Comparison of ENCODE assay signal across 32 mouse cellular contexts in the genomic region with DNA sequence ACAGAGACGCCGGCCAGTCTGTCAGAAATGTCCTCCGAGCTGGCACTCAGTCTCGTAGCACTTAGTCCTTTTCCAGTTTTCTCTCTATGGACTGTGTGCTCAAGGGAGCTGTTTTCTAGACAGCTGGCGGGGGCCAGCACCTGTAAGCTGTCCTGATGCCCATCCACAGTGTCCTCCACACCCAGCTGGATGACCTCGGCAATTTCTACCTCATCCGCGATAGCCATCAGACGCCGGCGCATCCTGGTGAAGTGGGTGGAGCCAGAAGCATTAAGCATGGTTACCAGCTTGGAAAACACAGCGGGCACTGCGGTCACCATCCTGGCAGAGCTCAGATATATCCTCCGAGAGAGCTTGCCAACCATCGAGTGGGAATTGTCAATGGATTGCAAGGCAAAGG.
"Had no signal": no experiment of that assay in that cellular context is flagged by ENCODE, and none has a peak within 500 bp of the region (broad histone marks: within the 10 kb centered on the region; RNA-seq: fewer than 3 reads in every experiment).

No protein-coding gene starts in this region.

- H3K4me1 ChIP-seq: limb, embryonic 10.5 days; limb, embryonic 12.5 days; limb, embryonic 13.5 days; limb, embryonic 15.5 days; liver, embryonic 12.5 days; liver, embryonic 13.5 days; liver, embryonic 15.5 days; lung, embryonic 15.5 days; megakaryocyte, embryonic 14.5 days; midbrain, embryonic 10.5 days; midbrain, embryonic 12.5 days; midbrain, embryonic 13.5 days; midbrain, embryonic 15.5 days; neural tube, embryonic 12.5 days had no signal

- H3K27me3 ChIP-seq: limb, embryonic 12.5 days; limb, embryonic 13.5 days; limb, embryonic 15.5 days; liver, embryonic 12.5 days; liver, embryonic 13.5 days; liver, embryonic 15.5 days; lung, embryonic 15.5 days; megakaryocyte, embryonic 14.5 days; midbrain, embryonic 12.5 days; midbrain, embryonic 13.5 days; midbrain, embryonic 15.5 days; neural tube, embryonic 12.5 days had no signal

- DNase-seq: left cerebral cortex, postnatal 4 days; liver; liver, embryonic 13.5 days; liver, postnatal 0 days; lung, adult 18-20 months; lung, adult 2 months; lung, embryonic 14.5 days; lung, postnatal 10 days; lung, postnatal 14 days; lung, postnatal 36 days; lung, postnatal 4 days; midbrain, embryonic 14.5 days had no signal

- H3K9me3 ChIP-seq: limb, embryonic 10.5 days; limb, embryonic 13.5 days; limb, embryonic 15.5 days; liver, embryonic 12.5 days; liver, embryonic 13.5 days; liver, embryonic 15.5 days; lung, embryonic 15.5 days; midbrain, embryonic 10.5 days; midbrain, embryonic 12.5 days; midbrain, embryonic 13.5 days; midbrain, embryonic 15.5 days; neural tube, embryonic 12.5 days had no signal

- H3K27ac ChIP-seq: limb, embryonic 10.5 days; limb, embryonic 12.5 days; limb, embryonic 13.5 days; limb, embryonic 15.5 days; liver, embryonic 12.5 days; liver, embryonic 13.5 days; liver, embryonic 14.5 days; liver, embryonic 15.5 days; lung, embryonic 15.5 days; macrophage; midbrain, embryonic 10.5 days; midbrain, embryonic 12.5 days; midbrain, embryonic 13.5 days; midbrain, embryonic 15.5 days; neural tube, embryonic 12.5 days had no signal

- H3K4me3 ChIP-seq: limb, embryonic 10.5 days; limb, embryonic 12.5 days; limb, embryonic 13.5 days; limb, embryonic 15.5 days; liver, embryonic 12.5 days; liver, embryonic 13.5 days; liver, embryonic 15.5 days; lung, embryonic 15.5 days; megakaryocyte, embryonic 14.5 days; midbrain, embryonic 10.5 days; midbrain, embryonic 12.5 days; midbrain, embryonic 13.5 days; midbrain, embryonic 15.5 days; myocyte; neural tube, embryonic 12.5 days had no signal

- ATAC-seq: liver, embryonic 12.5 days; liver, postnatal 0 days; lung, postnatal 0 days; midbrain, embryonic 13.5 days; midbrain, embryonic 15.5 days; midbrain, embryonic 16.5 days had no signal

- H3K4me2 ChIP-seq: limb, embryonic 12.5 days; limb, embryonic 13.5 days; limb, embryonic 15.5 days; liver, embryonic 11.5 days; liver, embryonic 12.5 days; liver, embryonic 13.5 days; liver, embryonic 15.5 days; lung, embryonic 14.5 days; lung, embryonic 15.5 days; midbrain, embryonic 11.5 days; midbrain, embryonic 12.5 days; midbrain, embryonic 13.5 days; midbrain, embryonic 15.5 days; neural tube, embryonic 12.5 days had no signal

- H3K9ac ChIP-seq: limb, embryonic 12.5 days; limb, embryonic 13.5 days; limb, embryonic 15.5 days; liver, embryonic 12.5 days; liver, embryonic 13.5 days; liver, embryonic 14.5 days; liver, embryonic 15.5 days; liver, postnatal 0 days; lung, embryonic 14.5 days; lung, embryonic 15.5 days; midbrain, embryonic 12.5 days; midbrain, embryonic 13.5 days; midbrain, embryonic 15.5 days; neural tube, embryonic 12.5 days had no signal
